In genomic region chr7:35686216-35686615, GRCm38 (mm10) we compare ENCODE assay signal across 9 mouse cellular contexts. TPM values are rescaled to one million over a fixed set of nuclear protein-coding genes. Genes with fewer than 3 reads are reported as not detected.
DNase-seq lines count a peak whose midpoint lies in the region; ATAC-seq and TF ChIP-seq lines count a peak whose summit lies in the region.
"Had no signal": no experiment of that assay in that cellular context is flagged by ENCODE, and none has a peak within 500 bp of the region (broad histone marks: within the 10 kb centered on the region; RNA-seq: fewer than 3 reads in every experiment).

No protein-coding gene starts in this region.

- 0 out of 2 replicates have a peak overlapping the region, but pooled peaks have one; percentile 11 for H3K9ac ChIP-seq in heart, embryonic 11.5 days (ENCODE audit: low read depth, low read length)
- H3K9ac ChIP-seq in stomach, embryonic 15.5 days = no peak overlapping the region
- no peak overlapping the region for H3K9ac ChIP-seq in stomach, postnatal 0 days (ENCODE audit: low read length)
- H3K9ac ChIP-seq in limb, embryonic 13.5 days = no peak overlapping the region

- no peak overlapping the region for H3K4me3 ChIP-seq in heart, embryonic 11.5 days (ENCODE audit: low read depth, low read length)
- no peak overlapping the region for H3K4me3 ChIP-seq in stomach, embryonic 15.5 days (replicated peaks)
- no peak overlapping the region for H3K4me3 ChIP-seq in stomach, postnatal 0 days (ENCODE audit: low read depth, low read length)
- H3K4me3 ChIP-seq in limb, embryonic 13.5 days = no peak overlapping the region
- H3K4me3 ChIP-seq: myocyte had no signal

- no peaks in the 10 kb centered on the region for H3K4me1 ChIP-seq in heart, embryonic 11.5 days (ENCODE audit: control insufficient read depth, insufficient read depth, low read length)
- 0 out of 2 replicates have a peak, but pooled peaks cover 3% of the 10 kb centered on the region for H3K4me1 ChIP-seq in stomach, embryonic 15.5 days
- no peaks in the 10 kb centered on the region for H3K4me1 ChIP-seq in stomach, postnatal 0 days (replicated peaks; ENCODE audit: control insufficient read depth, insufficient read depth)
- H3K4me1 ChIP-seq in limb, embryonic 13.5 days = peaks cover 43% of the 10 kb centered on the region

- no peaks in the 10 kb centered on the region for H3K36me3 ChIP-seq in heart, embryonic 11.5 days (ENCODE audit: control insufficient read depth, insufficient read depth, low read length)
- no peaks in the 10 kb centered on the region for H3K36me3 ChIP-seq in stomach, embryonic 15.5 days
- H3K36me3 ChIP-seq in stomach, postnatal 0 days (ENCODE audit: control insufficient read depth, insufficient read depth, low read length) = peaks cover 2% of the 10 kb centered on the region; the same call in 1 of the 2 replicates
- peaks cover 21% of the 10 kb centered on the region for H3K36me3 ChIP-seq in limb, embryonic 13.5 days

- no peak overlapping the region for H3K27ac ChIP-seq in heart, embryonic 11.5 days (ENCODE audit: low read depth, low read length)
- H3K27ac ChIP-seq in stomach, embryonic 15.5 days = no peak overlapping the region
- H3K27ac ChIP-seq in stomach, postnatal 0 days (replicated peaks) = no peak overlapping the region
- peak overlapping the region; percentile 58 for H3K27ac ChIP-seq in limb, embryonic 13.5 days

- 66% methylated on average over 11 of the region's 11 CpGs for WGBS in heart, embryonic 11.5 days (ENCODE audit: insufficient replicate concordance)
- WGBS in stomach, embryonic 15.5 days = 60% methylated on average over 11 of the region's 11 CpGs
- WGBS in stomach, postnatal 0 days = 56% methylated on average over 11 of the region's 11 CpGs
- WGBS in limb, embryonic 13.5 days = 41% methylated on average over 11 of the region's 11 CpGs

- DNase-seq in heart, adult 11 months = no peak
- no peak for DNase-seq in stomach, postnatal 0 days (ENCODE audit: low spot score)
- DNase-seq in layer of hippocampus, adult 9-10 months (ENCODE audit: low spot score) = no peak

- no peak for TF ChIP-seq CTCF in stomach, postnatal 0 days (IDR thresholded peaks at IDR 0.05; ENCODE audit: low read depth)

- no peak for TF ChIP-seq EP300 in stomach, postnatal 0 days (optimal IDR thresholded peaks at IDR 0.05)

- H3K27me3 ChIP-seq in heart, embryonic 11.5 days (ENCODE audit: control insufficient read depth, insufficient read depth, low read length) = no peaks in the 10 kb centered on the region
- no peaks in the 10 kb centered on the region for H3K27me3 ChIP-seq in stomach, embryonic 15.5 days (replicated peaks)
- H3K27me3 ChIP-seq in stomach, postnatal 0 days (ENCODE audit: control insufficient read depth, insufficient read depth, low read length) = no peaks in the 10 kb centered on the region
- H3K27me3 ChIP-seq in limb, embryonic 13.5 days = no peaks in the 10 kb centered on the region

- no peaks in the 10 kb centered on the region for H3K9me3 ChIP-seq in heart, embryonic 11.5 days (replicated peaks; ENCODE audit: control insufficient read depth, low read length)
- H3K9me3 ChIP-seq in stomach, embryonic 15.5 days = no peaks in the 10 kb centered on the region
- no peaks in the 10 kb centered on the region for H3K9me3 ChIP-seq in stomach, postnatal 0 days (ENCODE audit: control insufficient read depth, low read length)
- peaks cover 6% of the 10 kb centered on the region; the same call in 1 of the 2 replicates for H3K9me3 ChIP-seq in limb, embryonic 13.5 days

- H3K4me2 ChIP-seq in heart, embryonic 11.5 days = peak overlapping the region; percentile 59
- H3K4me2 ChIP-seq in stomach, embryonic 15.5 days = peak overlapping the region; percentile 26; the same call in 1 of the 2 replicates
- no peak overlapping the region for H3K4me2 ChIP-seq in stomach, postnatal 0 days (replicated peaks; ENCODE audit: low read depth)
- peak overlapping the region; percentile 45 for H3K4me2 ChIP-seq in limb, embryonic 13.5 days (replicated peaks)

- no peak for ATAC-seq in heart, embryonic 11.5 days (replicated peaks; ENCODE audit: insufficient number of reproducible peaks, low FRiP score, low TSS enrichment)
- ATAC-seq in stomach, embryonic 15.5 days (ENCODE audit: insufficient read depth, low FRiP score, low read depth) = no peak
- ATAC-seq in stomach, postnatal 0 days (ENCODE audit: low FRiP score, low TSS enrichment) = no peak
- ATAC-seq in limb, embryonic 13.5 days (ENCODE audit: low FRiP score, low read depth) = peak; percentile 81
- ATAC-seq in inflammation-experienced regulatory T-cells, adult 6 months = no peak
- ATAC-seq in megakaryocyte-erythroid progenitor cell, adult 5-6 weeks (replicated peaks; ENCODE audit: low FRiP score, low TSS enrichment, poor library complexity, severe bottlenecking) = no peak

RNA-seq across cellular contexts. Expression of gene Pdcd5, which starts 38.9 kb away (rescaled TPM):
- 296 and 323 TPM in 2 replicates for polyA plus RNA-seq in heart, embryonic 11.5 days (2014; fragmentation: Nextera tagmentation; extraction: Ambion mirVana)
- polyA plus RNA-seq in stomach, embryonic 15.5 days (2015; fragmentation: Nextera tagmentation; extraction: Ambion mirVana) = 218 and 236 TPM in 2 replicates
- 190 and 196 TPM in 2 replicates for polyA plus RNA-seq in stomach, postnatal 0 days (2015; fragmentation: Nextera tagmentation; extraction: Ambion mirVana)
- 293 and 337 TPM in 2 replicates for polyA plus RNA-seq in limb, embryonic 13.5 days (2015; fragmentation: Nextera tagmentation; extraction: Ambion mirVana)
- 10 to 100 TPM; 64.1 to 81.9 (median 67.9) TPM for polyA plus RNA-seq in inflammation-experienced regulatory T-cells, adult 6 months (2017; shearing (Covaris generic))
- total RNA-seq in megakaryocyte-erythroid progenitor cell, adult 5-6 weeks (2014; fragmentation: Nextera tagmentation) = 208 and 214 TPM in 2 replicates
- total RNA-seq in megakaryocyte-erythroid progenitor cell, adult 5-6 weeks (2017) = 145 and 165 TPM in 2 replicates
